Mouse (Mus musculus): ENCODE measurements around the gene A530032D15Rik. TPM values are rescaled to one million over a fixed set of nuclear protein-coding genes. Genes with fewer than 3 reads are reported as not detected.
"Not testable (repeated sequence)": the region's sequence is repeated elsewhere in the genome, so short reads cannot be mapped to it uniquely, and the experiment has no call there.

The A530032D15Rik gene
- total RNA-seq (2017): 5.4 and 6.6 TPM in 2 replicates

GRCm38 (mm10) chr1:85109753-85110152 is at the start of gene A530032D15Rik:
Gene A530032D15Rik (minus strand): TSS chr1:85109853.
- not testable (repeated sequence) for ATAC-seq (replicated peaks; ENCODE audit: low read depth, poor library complexity, severe bottlenecking)

DNA sequence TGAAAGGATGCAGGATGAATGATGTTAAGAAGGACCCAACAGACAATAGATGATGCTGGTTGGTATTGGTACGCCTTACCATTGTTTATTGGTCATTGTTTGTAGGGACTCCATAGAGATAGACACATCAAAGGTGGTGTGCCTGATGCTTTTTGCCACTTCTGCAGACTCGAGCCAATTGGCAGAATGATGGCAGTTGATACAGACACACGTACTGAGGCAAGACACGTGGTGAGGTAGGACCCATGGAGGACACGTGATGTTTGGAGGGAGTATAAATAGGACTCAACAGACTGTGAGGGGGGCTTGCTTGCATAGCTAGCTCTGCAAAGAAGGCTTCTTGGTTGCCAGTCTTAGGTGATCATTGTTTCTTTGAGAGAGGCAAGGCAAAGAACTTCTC is 45.5 kb upstream of the A530032D15Rik start:
- ATAC-seq (replicated peaks; ENCODE audit: low read depth, poor library complexity, severe bottlenecking): not testable (repeated sequence)

DNA sequence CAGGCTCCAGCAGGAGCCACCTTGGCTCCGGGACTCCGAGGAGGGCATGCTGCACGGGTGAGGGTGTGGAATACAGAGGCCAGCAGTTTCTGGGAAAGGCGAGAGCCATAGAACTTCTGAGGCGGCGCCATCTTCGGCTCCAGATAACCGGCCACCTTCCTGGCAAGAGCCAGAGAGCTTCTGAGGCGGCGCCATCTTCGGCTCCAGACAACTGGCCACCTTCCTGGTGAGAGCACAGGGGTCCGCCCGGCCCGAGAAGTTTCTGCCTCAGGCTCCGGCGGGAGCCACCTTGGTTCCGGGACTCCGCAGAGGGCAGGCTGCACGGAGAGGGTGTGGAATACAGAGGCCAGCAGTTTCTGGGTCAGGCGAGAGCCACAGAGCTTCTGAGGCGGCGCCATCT is 24.0 kb upstream of the A530032D15Rik start:
- not testable (repeated sequence) for ATAC-seq (replicated peaks; ENCODE audit: low read depth, poor library complexity, severe bottlenecking)

DNA sequence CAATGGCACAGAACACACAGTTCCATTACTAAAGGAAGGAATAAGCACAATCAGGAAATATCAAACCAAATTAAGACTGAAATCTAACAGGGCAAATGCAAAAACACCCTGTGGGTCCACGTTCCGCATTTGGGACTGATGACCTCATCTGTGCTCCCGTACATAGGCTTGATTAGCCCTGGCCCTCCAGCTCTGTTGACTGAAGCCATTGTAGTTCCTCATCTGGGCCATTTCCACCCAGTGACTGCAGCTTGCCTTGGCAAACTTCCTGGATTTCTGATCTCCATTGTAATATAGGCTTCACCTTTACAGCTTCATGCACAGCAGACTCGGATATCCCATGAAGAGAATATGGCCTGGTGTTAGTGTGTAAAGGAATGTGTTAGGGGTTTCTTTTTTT is 12.2 kb upstream of the A530032D15Rik start:
- ATAC-seq (replicated peaks; ENCODE audit: low read depth, poor library complexity, severe bottlenecking): not testable (repeated sequence)

GRCm38 (mm10) chr1:85118341-85118740 is 8.7 kb upstream of the A530032D15Rik start:
- not testable (repeated sequence) for ATAC-seq (replicated peaks; ENCODE audit: low read depth, poor library complexity, severe bottlenecking)

GRCm38 (mm10) chr1:85117537-85117936 is 7.9 kb upstream of the A530032D15Rik start:
- not testable (repeated sequence) for ATAC-seq (replicated peaks; ENCODE audit: low read depth, poor library complexity, severe bottlenecking)

- not testable (repeated sequence) for ATAC-seq (replicated peaks; ENCODE audit: low read depth, poor library complexity, severe bottlenecking)
These were observed 5.2 kb upstream of the A530032D15Rik start for GRCm38 (mm10) chr1:85114666-85115402.

DNA sequence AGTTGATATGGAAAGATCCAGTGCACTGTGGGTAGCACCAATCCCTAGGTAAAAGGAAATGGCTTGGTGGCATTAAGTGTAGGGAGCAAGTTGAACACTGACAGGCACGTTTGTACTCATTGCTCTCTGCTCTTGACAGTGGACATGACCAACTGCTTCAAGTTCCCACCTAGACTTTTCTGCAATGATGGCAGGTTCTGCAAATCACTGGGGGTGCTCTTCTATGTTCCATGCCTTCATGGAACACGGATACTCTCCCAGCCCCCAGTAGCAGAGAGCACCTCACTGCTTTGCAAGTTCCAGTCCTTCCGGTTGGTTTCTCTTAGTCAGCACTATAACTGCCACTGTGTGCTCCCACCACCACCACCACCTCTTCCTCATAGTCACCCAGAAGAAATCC is 4.4 kb upstream of the A530032D15Rik start:
- not testable (repeated sequence) for ATAC-seq (replicated peaks; ENCODE audit: low read depth, poor library complexity, severe bottlenecking)

- not testable (repeated sequence) for ATAC-seq (replicated peaks; ENCODE audit: low read depth, poor library complexity, severe bottlenecking)
These were observed 3.2 kb upstream of the A530032D15Rik start for GRCm38 (mm10) chr1:85112889-85113288.

GRCm38 (mm10) chr1:85112266-85112665 is 2.6 kb upstream of the A530032D15Rik start:
- ATAC-seq (replicated peaks; ENCODE audit: low read depth, poor library complexity, severe bottlenecking): not testable (repeated sequence)

- not testable (repeated sequence) for ATAC-seq (replicated peaks; ENCODE audit: low read depth, poor library complexity, severe bottlenecking)
These were observed 1.9 kb upstream of the A530032D15Rik start for GRCm38 (mm10) chr1:85111572-85111971.

DNA sequence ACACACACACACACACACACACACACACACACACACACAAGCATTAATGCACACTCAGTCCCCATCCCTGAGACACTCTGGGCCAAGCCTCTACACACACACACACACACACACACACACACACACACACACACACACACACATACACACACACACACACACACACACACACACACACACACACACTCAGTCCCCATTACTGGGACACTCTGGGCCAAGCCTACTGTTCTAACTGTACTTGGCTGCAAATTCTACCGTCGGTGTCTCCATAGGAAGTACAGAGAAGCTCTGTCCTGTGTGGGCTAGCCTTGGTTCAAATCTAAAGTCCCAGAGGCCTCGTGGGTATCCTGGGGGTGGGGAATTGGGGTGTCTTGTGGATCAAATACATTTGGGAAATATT is 1.2 kb upstream of the A530032D15Rik start:
- ATAC-seq (replicated peaks; ENCODE audit: low read depth, poor library complexity, severe bottlenecking): not testable (repeated sequence)

- ATAC-seq (replicated peaks; ENCODE audit: low read depth, poor library complexity, severe bottlenecking): not testable (repeated sequence)
These were observed 3.6 kb downstream of the A530032D15Rik start for GRCm38 (mm10) chr1:85106013-85106412.

DNA sequence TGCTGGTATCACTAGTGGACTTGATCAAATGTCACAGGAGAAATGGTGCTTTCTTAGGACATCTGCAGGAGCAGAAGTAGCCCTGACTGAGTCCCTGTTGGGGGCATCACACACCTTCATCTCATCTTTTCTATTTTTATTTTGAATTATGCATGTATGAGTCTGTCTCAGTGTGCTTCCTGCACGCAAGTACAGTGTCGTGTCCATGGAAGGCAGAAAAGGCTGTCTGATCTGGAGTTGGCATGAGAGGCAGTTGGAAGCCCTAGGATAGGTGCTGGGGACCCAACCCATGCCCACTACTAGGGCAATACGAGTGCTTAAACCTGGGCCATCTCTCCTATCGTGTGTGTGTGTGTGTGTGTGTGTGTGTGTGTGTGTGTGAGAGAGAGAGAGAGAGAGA is 4.3 kb downstream of the A530032D15Rik start:
- ATAC-seq (replicated peaks; ENCODE audit: low read depth, poor library complexity, severe bottlenecking): not testable (repeated sequence)

- not testable (repeated sequence) for ATAC-seq (replicated peaks; ENCODE audit: low read depth, poor library complexity, severe bottlenecking)
These were observed 7.9 kb downstream of the A530032D15Rik start for GRCm38 (mm10) chr1:85101754-85102153.

DNA sequence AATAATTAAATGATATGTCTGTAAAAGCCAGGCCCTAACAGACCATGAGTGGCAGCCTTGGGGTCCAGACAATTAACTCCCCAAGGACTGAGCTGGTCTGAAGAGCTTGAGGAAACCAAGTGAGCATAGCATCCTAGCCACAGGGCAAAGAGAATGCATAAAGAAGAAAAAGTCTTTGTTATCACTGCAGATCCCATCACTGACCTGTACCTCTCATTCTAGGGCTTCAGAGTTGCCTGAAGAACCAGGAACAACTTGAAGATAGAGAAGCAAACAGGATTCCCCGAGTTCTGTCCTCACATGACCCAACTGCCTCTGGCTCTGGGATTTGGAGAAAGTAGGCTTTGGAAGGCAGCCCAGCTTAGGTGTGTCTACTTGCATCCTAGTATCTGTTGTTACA is 9.8 kb downstream of the A530032D15Rik start, which contains the start of gene Gm10553:
TSS of gene Gm10553 (plus strand) at position 301 of the 400 bp plus-strand sequence.
- ATAC-seq (replicated peaks; ENCODE audit: low read depth, poor library complexity, severe bottlenecking): not testable (repeated sequence)

GRCm38 (mm10) chr1:85099081-85099480 is 10.6 kb downstream of the A530032D15Rik start:
- ATAC-seq (replicated peaks; ENCODE audit: low read depth, poor library complexity, severe bottlenecking): not testable (repeated sequence)

- not testable (repeated sequence) for ATAC-seq (replicated peaks; ENCODE audit: low read depth, poor library complexity, severe bottlenecking)
These were observed 16.6 kb downstream of the A530032D15Rik start for GRCm38 (mm10) chr1:85093011-85093572.

DNA sequence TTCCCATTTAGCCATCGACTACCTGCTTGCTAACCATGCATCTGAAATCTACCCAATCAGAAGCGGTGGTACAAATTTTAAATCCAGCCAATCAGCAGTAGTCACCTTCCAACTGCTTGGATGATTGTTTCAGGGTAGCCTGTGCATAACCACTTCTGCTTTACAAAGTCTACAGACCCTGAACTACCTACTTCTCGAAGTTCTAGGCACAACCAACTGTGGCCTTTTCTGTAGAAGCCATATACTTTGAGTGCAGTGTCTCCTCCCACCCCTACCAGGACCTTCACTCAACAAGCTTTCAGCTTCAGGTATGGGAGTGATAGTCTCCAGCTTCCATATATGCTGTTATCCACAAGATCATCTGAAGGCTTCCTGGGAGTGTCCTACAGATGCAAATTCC is 17.5 kb downstream of the A530032D15Rik start:
- ATAC-seq (replicated peaks; ENCODE audit: low read depth, poor library complexity, severe bottlenecking): not testable (repeated sequence)

DNA sequence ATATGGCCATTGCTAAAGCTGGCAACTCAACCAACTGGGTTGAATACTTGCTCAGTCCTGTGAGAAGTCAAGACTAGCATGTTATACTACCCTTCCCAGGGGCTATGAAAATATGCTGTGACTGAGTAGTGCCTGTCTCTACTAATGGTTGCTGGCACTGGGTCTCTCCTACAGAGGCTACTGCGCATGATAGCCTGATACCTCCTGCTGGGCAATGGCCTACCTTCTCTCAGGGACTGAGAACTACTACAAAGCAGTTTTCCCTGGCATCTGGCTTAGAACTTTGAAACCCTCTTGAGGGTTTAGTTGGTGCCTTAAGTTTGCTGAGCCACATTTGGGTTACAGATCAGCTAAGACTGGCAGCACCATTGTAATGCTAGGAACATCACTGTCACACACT is 23.4 kb downstream of the A530032D15Rik start:
- not testable (repeated sequence) for ATAC-seq (replicated peaks; ENCODE audit: low read depth, poor library complexity, severe bottlenecking)

GRCm38 (mm10) chr1:85084803-85085202 is 24.9 kb downstream of the A530032D15Rik start:
- not testable (repeated sequence) for ATAC-seq (replicated peaks; ENCODE audit: low read depth, poor library complexity, severe bottlenecking)
